Mouse (Mus musculus) A20 (cell line): ENCODE data around the gene Cd38.
"Not testable (repeated sequence)": the region's sequence is repeated elsewhere in the genome, so short reads cannot be mapped to it uniquely, and the experiment has no call there.

Experiments used
- DNase-seq: peaks from one replicate; pipeline ENCODE4 v3.0.0-alpha.2; 2011; ENCODE audit warnings: low read depth, low spot score

Gene Cd38

GRCm38 (mm10) chr5:43859663-43860062, 8.7 kb upstream of the Cd38 start:
- no peak for DNase-seq

- no peak for DNase-seq
Observed at GRCm38 (mm10) chr5:43860096-43860495, 8.3 kb upstream of the Cd38 start.

- no peak for DNase-seq
Observed at GRCm38 (mm10) chr5:43860670-43861431, 7.5 kb upstream of the Cd38 start.

- no peak for DNase-seq
Observed at GRCm38 (mm10) chr5:43863642-43864041, 4.7 kb upstream of the Cd38 start.

GRCm38 (mm10) chr5:43865316-43865715, 3.0 kb upstream of the Cd38 start:
- DNase-seq, result no peak

GRCm38 (mm10) chr5:43868711-43869600, 603 bp downstream of the Cd38 start:
- DNase-seq, result no peak

- peak; percentile 17 for DNase-seq
Observed at GRCm38 (mm10) chr5:43871845-43872244, 3.5 kb downstream of the Cd38 start.

- DNase-seq, result no peak
Observed at GRCm38 (mm10) chr5:43872652-43873051, 4.3 kb downstream of the Cd38 start.

- peak; percentile 36 for DNase-seq
Observed at GRCm38 (mm10) chr5:43882034-43882433, 13.7 kb downstream of the Cd38 start.

GRCm38 (mm10) chr5:43885060-43885820, 16.9 kb downstream of the Cd38 start:
- DNase-seq, result peak; percentile 88

GRCm38 (mm10) chr5:43892386-43892785, 24.0 kb downstream of the Cd38 start:
- DNase-seq, result peak; percentile 61

GRCm38 (mm10) chr5:43894113-43894512, 25.8 kb downstream of the Cd38 start:
- DNase-seq, result peak; percentile 81

GRCm38 (mm10) chr5:43895931-43896330, 27.6 kb downstream of the Cd38 start:
- no peak for DNase-seq

GRCm38 (mm10) chr5:43904685-43905084, 36.3 kb downstream of the Cd38 start:
- DNase-seq, result no peak

- no peak for DNase-seq
Observed at GRCm38 (mm10) chr5:43909213-43909612, 40.9 kb downstream of the Cd38 start.

- DNase-seq, result no peak
Observed at GRCm38 (mm10) chr5:43910006-43910405, 41.7 kb downstream of the Cd38 start.

- not testable (repeated sequence) for DNase-seq
Observed at GRCm38 (mm10) chr5:43912844-43913243, 44.5 kb downstream of the Cd38 start, which contains the start of gene Gm7879. TSS of gene Gm7879 (plus strand) at chr5:43913144.

- DNase-seq, result no peak
Observed at GRCm38 (mm10) chr5:43915261-43915886, 47.0 kb downstream of the Cd38 start.

GRCm38 (mm10) chr5:43921877-43922276, 53.5 kb downstream of the Cd38 start:
- DNase-seq, result no peak

GRCm38 (mm10) chr5:43923933-43924332, 55.6 kb downstream of the Cd38 start:
- peak; percentile 83 for DNase-seq

GRCm38 (mm10) chr5:43927729-43928128, 59.4 kb downstream of the Cd38 start:
- DNase-seq, result no peak
